Mouse (Mus musculus) regulatory T cell (primary cell): ENCODE measurements around the gene Lrrc9.

ENCODE experiments used
- in situ Hi-C: fragments of 300-600 bp; cut with MboI, MseI; formaldehyde crosslinking; loops from one replicate; pipeline ENCODE4 v1.15.1; 2025; ENCODE audit warnings: high pct_unique_total_duplicates

The Lrrc9 gene

GRCm38 (mm10) chr12:72441839-72442576, at the start of gene Lrrc9:
Lrrc9 (plus strand) TSS chr12:72441866.
- in situ Hi-C loops, result no loop called here

DNA sequence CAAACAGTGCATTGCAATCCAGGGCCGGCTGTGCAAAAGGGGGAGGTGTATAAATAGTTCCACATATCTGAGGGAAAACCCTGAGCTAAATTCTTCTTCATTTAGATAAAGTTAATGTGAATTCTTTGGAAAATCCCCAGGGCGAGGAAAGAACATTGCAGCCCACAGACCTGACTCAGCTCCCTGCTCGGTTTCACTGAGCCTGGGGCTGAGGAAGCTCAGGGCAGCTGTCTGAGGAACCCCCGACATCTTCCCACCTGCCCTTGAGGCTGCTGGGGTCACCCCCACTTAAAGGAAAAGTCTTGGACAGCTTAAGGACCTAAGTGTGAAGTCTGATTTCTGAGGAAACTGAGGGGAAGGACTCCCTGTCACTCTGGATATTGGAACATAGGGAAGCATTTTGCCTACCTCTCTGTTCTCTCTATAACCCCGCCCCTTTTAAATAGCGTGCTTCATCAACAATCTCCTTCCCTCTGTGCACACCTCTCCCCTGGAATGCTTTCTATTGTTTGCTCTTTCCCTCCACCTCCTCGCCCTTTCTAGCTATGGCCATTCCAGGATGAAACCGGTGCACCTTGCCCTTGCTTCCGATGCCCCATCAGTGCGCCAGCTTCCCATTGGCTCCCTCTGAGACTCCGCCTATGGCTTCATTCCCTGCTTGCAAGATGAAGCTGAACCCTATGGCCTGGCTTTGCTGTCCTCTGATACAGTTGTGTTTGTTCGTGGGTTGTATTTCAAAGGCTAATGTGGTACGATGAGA, 48.4 kb upstream of the Lrrc9 start:
- in situ Hi-C loops, result loop anchor here (10.0 kb wide), 1 partner anchor 868 kb away; no protein-coding TSS in a partner anchor

DNA sequence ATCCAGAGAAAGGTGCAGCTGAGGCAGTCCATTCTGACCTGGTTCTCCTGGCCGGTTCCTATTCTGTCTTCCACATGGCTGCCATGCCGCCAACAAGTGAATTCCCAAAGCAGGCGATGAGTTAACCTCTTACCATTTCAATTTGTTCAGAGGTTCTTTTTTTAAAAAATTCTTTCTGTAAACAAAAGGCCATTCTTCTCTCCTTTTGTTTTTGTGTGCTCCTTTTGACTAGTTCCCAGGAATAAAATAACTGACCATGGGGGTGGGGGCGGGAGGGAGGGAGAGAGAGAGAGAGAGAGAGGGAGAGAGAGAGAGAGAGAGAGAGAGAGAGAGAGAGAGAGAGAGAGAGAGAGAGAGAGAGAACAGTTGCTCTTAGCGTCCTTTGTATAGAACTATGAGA, 36.6 kb upstream of the Lrrc9 start:
- in situ Hi-C loops, result loop anchor here (25.0 kb wide), 1 partner anchor 643 kb away; no protein-coding TSS in a partner anchor

DNA sequence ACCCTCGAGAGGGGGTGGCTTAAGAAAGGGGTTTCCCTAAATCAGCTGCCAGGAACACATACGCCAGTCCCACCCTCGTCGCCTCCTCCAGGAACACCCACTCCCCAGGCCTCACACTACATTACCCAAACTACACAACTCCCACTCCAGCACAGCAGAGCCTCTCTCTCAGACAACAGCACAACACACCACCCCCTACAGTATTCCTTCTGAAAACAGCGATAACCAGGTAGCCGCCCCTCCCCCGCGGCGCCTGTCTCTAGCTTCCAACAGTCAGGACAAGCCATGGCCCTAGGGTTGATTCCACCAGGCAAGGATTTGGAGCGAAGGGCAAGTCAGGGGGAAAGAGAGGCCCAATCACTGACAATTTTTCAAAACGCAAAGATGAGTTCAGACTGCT, 34.5 kb upstream of the Lrrc9 start:
- in situ Hi-C loops, result loop anchor here (25.0 kb wide), 1 partner anchor 645 kb away; no protein-coding TSS in a partner anchor

DNA sequence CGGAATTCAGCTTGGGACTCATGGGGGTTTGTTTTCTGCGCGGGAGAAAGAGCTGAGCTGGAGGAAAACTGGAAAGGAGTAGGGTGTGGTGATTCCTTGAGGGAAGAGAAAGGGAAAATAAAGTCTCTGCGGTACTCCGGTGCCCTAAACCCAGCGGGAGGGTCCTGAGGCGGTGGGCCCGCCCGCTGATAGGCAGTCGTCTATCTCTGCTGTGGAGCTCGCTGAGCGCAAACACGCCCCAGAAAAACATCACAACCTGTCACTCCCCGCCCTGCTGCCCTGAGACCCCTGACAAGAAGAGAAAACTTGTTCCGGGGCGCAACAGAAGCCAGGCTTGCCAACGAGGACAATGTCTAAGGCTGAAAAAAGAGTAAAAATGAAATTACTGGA, 34.0 kb upstream of the Lrrc9 start:
- in situ Hi-C loops, result loop anchor here (25.0 kb wide), 1 partner anchor 645 kb away; no protein-coding TSS in a partner anchor

GRCm38 (mm10) chr12:72408111-72408891, 33.4 kb upstream of the Lrrc9 start:
- in situ Hi-C loops, result loop anchor here (25.0 kb wide), 1 partner anchor 646 kb away; no protein-coding TSS in a partner anchor

- in situ Hi-C loops, result loop anchor here (25.0 kb wide), 1 partner anchor 647 kb away; no protein-coding TSS in a partner anchor
These were observed 32.7 kb upstream of the Lrrc9 start, which contains the start of gene Rtn1 for GRCm38 (mm10) chr12:72408954-72409353. Rtn1 (minus strand) TSS chr12:72409054.

GRCm38 (mm10) chr12:72417762-72418161, 23.9 kb upstream of the Lrrc9 start:
- in situ Hi-C loops, result loop anchor here (25.0 kb wide), 1 partner anchor 655 kb away; no protein-coding TSS in a partner anchor

DNA sequence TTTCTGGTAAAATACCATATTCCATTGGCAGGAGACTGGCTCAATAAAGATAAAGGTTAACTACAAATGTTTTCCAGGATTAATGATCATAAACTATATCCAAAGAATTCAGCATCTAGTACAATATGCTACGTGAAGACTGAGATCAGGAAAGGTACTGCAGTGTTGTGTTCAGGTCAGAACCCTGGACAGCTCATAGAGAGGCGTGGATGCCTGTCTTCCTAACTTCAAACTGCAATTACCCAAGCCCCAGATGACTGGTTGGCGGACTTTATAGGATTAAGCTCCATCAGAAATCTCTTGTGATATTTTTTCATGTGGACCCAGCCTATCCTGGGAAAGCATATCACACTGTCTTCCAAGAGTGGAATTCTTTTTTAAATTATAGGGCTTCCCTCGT, 19.0 kb upstream of the Lrrc9 start:
- in situ Hi-C loops, result loop anchor here (5.0 to 25.0 kb wide), 2 partner anchors 315 to 660 kb away; no protein-coding TSS in a partner anchor

- in situ Hi-C loops, result no loop called here
These were observed 13.9 kb upstream of the Lrrc9 start for GRCm38 (mm10) chr12:72427722-72428126.

- in situ Hi-C loops, result no loop called here
These were observed 9.5 kb upstream of the Lrrc9 start for GRCm38 (mm10) chr12:72432209-72432608.

- in situ Hi-C loops, result no loop called here
These were observed 8.3 kb upstream of the Lrrc9 start for GRCm38 (mm10) chr12:72433241-72433865.

GRCm38 (mm10) chr12:72437676-72438341, 3.9 kb upstream of the Lrrc9 start:
- in situ Hi-C loops, result no loop called here

DNA sequence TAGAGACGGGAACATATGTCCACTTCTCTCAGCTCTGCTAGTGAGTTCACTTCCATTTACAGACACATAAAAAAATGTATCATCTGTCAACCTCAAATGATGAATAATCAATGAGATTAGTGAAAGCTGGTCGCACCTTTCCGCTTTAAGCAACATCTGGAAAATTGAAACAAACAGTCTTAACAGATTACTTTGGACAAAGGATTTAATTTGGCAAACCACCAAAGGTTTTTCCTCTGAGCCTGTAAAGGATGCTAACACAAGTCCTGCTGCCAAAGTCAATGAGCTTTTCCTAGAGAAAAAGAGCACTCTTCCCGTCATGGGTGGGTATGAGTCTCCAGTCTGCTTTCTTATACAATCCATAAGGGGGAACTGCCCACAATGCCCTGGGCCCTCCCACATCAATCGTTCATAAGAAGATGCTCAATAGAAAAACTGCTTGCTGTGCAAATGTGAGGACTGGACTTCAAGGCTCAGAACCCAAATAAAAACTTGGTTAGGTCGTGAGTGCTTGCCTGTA, 2.6 kb upstream of the Lrrc9 start:
- in situ Hi-C loops, result no loop called here

- in situ Hi-C loops, result no loop called here
These were observed 12.3 kb downstream of the Lrrc9 start for GRCm38 (mm10) chr12:72453941-72454340.

DNA sequence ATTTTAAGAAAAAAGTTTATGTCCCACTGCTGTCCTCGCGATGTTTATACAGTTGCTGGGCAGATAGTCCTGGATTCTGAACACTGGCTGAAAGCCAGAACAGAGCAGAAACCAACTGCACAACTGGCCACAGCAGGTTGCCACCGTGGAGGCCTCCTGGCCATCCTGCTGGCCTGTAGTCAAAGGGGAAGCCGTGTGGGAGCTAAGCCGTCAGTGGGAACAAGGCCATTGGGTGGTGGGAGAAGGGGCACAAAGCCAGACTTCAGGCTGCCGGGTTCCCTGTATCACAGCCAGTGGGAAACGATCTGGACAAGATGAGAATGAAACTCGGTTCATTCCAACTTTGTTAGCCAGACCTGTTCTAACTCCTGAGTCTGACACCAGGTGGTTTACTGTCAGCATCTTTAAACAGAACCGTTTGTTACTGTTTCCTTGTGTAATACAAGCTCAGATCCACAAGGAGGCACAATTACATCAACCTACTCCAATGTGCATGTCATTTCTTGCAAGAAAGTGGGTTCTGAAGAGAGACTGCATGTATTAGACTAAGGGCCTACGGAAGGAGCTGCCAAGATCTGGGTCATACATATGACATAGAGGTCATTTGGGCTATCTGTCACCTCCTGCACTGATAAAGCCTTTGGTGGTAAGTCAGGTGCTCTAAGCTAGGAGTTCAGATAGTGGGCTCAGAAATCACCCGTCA, 19.7 kb downstream of the Lrrc9 start:
- in situ Hi-C loops, result loop anchor here (5.0 kb wide), 1 partner anchor 201 kb away; the partner anchor contains the start of gene Dhrs7

GRCm38 (mm10) chr12:72461894-72462530, 20.3 kb downstream of the Lrrc9 start:
- in situ Hi-C loops, result loop anchor here (5.0 kb wide), 1 partner anchor 200 kb away; the partner anchor contains the start of gene Dhrs7

DNA sequence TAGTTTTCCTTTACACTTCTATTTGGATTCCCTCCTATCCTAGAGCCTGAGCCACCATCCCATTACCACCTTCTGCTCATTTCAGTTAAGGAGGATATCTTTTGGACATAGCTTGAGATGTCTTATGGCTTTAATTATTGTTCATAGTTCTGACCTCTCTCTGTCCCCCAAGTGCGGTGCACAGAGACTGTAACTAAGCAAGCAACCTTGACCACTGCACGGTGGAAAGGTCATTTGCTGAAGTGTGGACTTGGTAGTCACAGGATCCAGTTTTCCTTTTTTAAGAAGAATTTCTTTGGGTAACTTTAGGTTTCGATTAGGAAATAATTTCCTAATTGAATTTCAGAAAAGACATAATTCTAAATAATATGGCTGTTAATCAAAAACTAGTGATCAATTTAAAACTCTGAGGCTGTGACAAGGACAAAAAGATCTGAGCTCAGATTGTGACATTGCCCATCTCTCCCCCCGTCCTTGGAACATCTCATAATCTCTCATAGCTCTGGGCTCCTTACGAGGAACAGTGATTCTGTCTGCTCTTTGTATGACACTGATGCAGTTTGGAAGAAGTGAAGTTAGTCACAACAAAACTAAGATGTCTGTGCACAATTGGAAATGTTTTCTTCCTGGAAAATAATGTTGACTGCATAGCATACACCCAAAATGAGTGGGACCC, 24.3 kb downstream of the Lrrc9 start:
- in situ Hi-C loops, result no loop called here
